Comparison of ENCODE assay signal across 7 mouse cellular contexts in the genomic region with DNA sequence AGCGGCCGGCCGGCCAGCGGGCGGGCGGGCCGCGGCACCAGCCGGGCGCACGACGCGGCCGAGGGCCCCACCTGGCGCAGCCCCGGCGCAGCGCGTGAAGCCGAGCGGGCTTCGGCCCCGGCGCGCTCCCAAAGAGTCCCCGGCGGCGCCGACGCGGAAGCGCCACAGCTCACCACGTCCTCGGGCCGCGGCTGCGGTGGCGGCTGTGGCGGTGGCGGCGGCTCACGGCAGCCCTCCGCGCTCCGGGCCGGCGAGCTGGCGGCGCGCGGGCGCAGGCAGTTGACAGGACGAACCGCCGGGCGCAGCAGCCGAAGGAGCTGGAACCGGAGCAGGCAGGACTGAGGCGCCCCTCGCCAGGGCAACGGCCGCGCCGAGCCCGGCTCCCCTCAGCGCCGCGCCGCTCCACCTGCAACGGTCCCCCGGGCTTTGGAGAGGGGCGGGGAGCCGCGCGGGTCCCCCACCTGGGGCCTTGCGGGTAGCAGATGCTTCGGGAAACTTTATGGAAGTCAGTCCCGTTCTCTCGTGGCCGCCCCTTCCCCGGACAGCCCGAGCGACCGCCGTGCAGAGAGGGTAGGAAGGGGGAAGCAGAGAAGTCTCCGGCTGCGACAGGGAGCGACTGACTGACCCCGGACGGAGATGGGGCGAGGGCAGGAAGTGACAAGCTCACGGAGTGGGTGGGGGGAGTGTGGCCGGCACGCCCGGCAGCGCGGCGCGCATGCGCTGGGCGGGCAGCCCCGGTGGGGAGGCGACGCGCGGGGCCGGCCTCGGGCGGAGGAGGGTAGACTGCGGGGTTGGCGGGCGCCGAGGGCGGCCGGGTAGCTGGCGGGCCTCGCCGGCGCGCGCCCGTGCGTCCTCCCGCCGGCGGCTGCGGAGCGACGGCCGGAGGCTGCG.
DNase-seq lines count a peak whose midpoint lies in the region; ATAC-seq lines count a peak whose summit lies in the region.

No protein-coding gene starts in this region.

- peak; percentile 95 to 98 for DNase-seq in adrenal gland, adult (ENCODE audit: inconsistent age in 2 of 2, low spot score in 1 of 2)
- peak; percentile 89 for DNase-seq in embryo, embryonic 10.5 days (ENCODE audit: low spot score)
- DNase-seq in gastrocnemius, postnatal 25 days = peak; percentile 93
- DNase-seq in left cerebral cortex, postnatal 25 days (ENCODE audit: low spot score in 2 of 2) = peak; percentile 89 to 93
- peak; percentile 90 for DNase-seq in midbrain, embryonic 10.5 days (ENCODE audit: low spot score)
- DNase-seq in right cerebral cortex, postnatal 4 days = peak; percentile 82

- H3K4me2 ChIP-seq in intestine, embryonic 15.5 days (replicated peaks) = peak overlapping the region; percentile 89

- intact Hi-C loops in left cerebral cortex, postnatal 25 days (cut with DNase I) = loop anchor here (2.0 to 5.0 kb wide), 3 partner anchors 47 to 221 kb away; no protein-coding TSS in a partner anchor

- no peaks in the 10 kb centered on the region for H3K9me3 ChIP-seq in intestine, embryonic 15.5 days
- no peaks in the 10 kb centered on the region for H3K9me3 ChIP-seq in midbrain, embryonic 10.5 days (replicated peaks)

- peak overlapping the region; percentile 90 for H3K4me3 ChIP-seq in intestine, embryonic 15.5 days (replicated peaks)
- H3K4me3 ChIP-seq in midbrain, embryonic 10.5 days = peak overlapping the region; percentile 82

- no peaks in the 10 kb centered on the region for H3K27me3 ChIP-seq in intestine, embryonic 15.5 days (replicated peaks)
- peaks cover 9% of the 10 kb centered on the region for H3K27me3 ChIP-seq in midbrain, embryonic 10.5 days (ENCODE audit: low read depth, poor library complexity, severe bottlenecking)

- peak; percentile 97 for ATAC-seq in intestine, embryonic 15.5 days

- peak overlapping the region; percentile 73 for H3K9ac ChIP-seq in intestine, embryonic 15.5 days

- H3K36me3 ChIP-seq in intestine, embryonic 15.5 days = no peaks in the 10 kb centered on the region
- H3K36me3 ChIP-seq in midbrain, embryonic 10.5 days = peaks cover 20% of the 10 kb centered on the region

- WGBS in intestine, embryonic 15.5 days = under 1% methylated on average over 105 of the region's 131 CpGs
- under 1% methylated on average over 84 of the region's 131 CpGs for WGBS in midbrain, embryonic 10.5 days

- peak overlapping the region; percentile 91 for H3K27ac ChIP-seq in intestine, embryonic 15.5 days
- peak overlapping the region; percentile 90 for H3K27ac ChIP-seq in midbrain, embryonic 10.5 days (replicated peaks)

- H3K4me1 ChIP-seq in intestine, embryonic 15.5 days (replicated peaks) = peaks cover 4% of the 10 kb centered on the region; the same call in 1 of the 2 replicates
- peaks cover 13% of the 10 kb centered on the region for H3K4me1 ChIP-seq in midbrain, embryonic 10.5 days

Comparison
In these comparisons a context has a peak if more than half of its experiments do, and no peak if none do; other contexts are left out.
1. Peak in every context shown above with its lines: DNase-seq, ATAC-seq, H3K4me3 ChIP-seq and H3K27ac ChIP-seq.